Mouse (Mus musculus) frontal cortex, postnatal 10 days (tissue): ENCODE measurements at regions not wholly inside any gene's neighbourhood (a gene's known extent, or its start where the extent isn't known, plus 50 kb on each side); places are given as distances from the start of the nearest gene placed in this dataset.

Experiments
- DNase-seq, 2 experiments: peaks; one replicate each; pipeline ENCODE4 v3.0.0; 2022; ENCODE audit warnings: low spot score in 2 of 2, mixed read lengths in 1 of 2

- peak in 1 of 2 experiments; percentile 12 for DNase-seq
Measured at GRCm38 (mm10) chr1:77043749-77044564, 470.9 kb downstream of the Epha4 start.

GRCm38 (mm10) chr1:77048720-77049406 is 466.0 kb downstream of the Epha4 start:
- DNase-seq, result no peak

- no peak for DNase-seq
Measured at GRCm38 (mm10) chr1:77051239-77051638, 463.6 kb downstream of the Epha4 start.

- DNase-seq, result no peak
Measured at GRCm38 (mm10) chr1:77053837-77054540, 460.9 kb downstream of the Epha4 start.

- no peak for DNase-seq
Measured at GRCm38 (mm10) chr1:77062468-77062867, 452.4 kb downstream of the Epha4 start.

- DNase-seq, result no peak
Measured at GRCm38 (mm10) chr1:77073071-77073470, 441.8 kb downstream of the Epha4 start.

GRCm38 (mm10) chr1:77074926-77075885 is 439.7 kb downstream of the Epha4 start:
- no peak for DNase-seq

- DNase-seq, result no peak
Measured at GRCm38 (mm10) chr1:77080767-77081166, 434.1 kb downstream of the Epha4 start.

- no peak for DNase-seq
Measured at GRCm38 (mm10) chr1:77081660-77082059, 433.2 kb downstream of the Epha4 start.

GRCm38 (mm10) chr1:77082410-77082809 is 432.5 kb downstream of the Epha4 start:
- DNase-seq, result no peak

- DNase-seq, result no peak
Measured at GRCm38 (mm10) chr1:77093551-77093950, 421.3 kb downstream of the Epha4 start.

GRCm38 (mm10) chr1:77101726-77102272 is 413.1 kb downstream of the Epha4 start:
- DNase-seq, result no peak

- no peak for DNase-seq
Measured at GRCm38 (mm10) chr1:77102421-77103133, 412.3 kb downstream of the Epha4 start.

- no peak for DNase-seq
Measured at GRCm38 (mm10) chr1:77109861-77110785, 404.8 kb downstream of the Epha4 start.

- DNase-seq, result no peak
Measured at GRCm38 (mm10) chr1:77128411-77128810, 386.5 kb downstream of the Epha4 start.

GRCm38 (mm10) chr1:77137663-77138062 is 377.2 kb downstream of the Epha4 start:
- no peak for DNase-seq

- no peak for DNase-seq
Measured at GRCm38 (mm10) chr1:77140906-77141305, 374.0 kb downstream of the Epha4 start.

GRCm38 (mm10) chr1:77148052-77148451 is 366.8 kb downstream of the Epha4 start:
- DNase-seq, result no peak

GRCm38 (mm10) chr1:77168316-77168715 is 346.6 kb downstream of the Epha4 start:
- no peak for DNase-seq
